Mouse (Mus musculus): Measurements from ENCODE around the gene Ranbp10. TPM values are rescaled to one million over a fixed set of nuclear protein-coding genes. Genes with fewer than 3 reads are reported as not detected.

Gene Ranbp10
- 10 to 100 TPM; 24.4 to 27.6 TPM for total RNA-seq (2021)

- peak; percentile 95 to 97 for DNase-seq
These were observed at the start of gene Ranbp10, which contains the start of gene Tsnaxip1 for GRCm38 (mm10) chr8:105826861-105827848. TSS of gene Ranbp10 (minus strand) at chr8:105827350. TSS of gene Tsnaxip1 (plus strand) at chr8:105827731.

- DNase-seq = no peak
These were observed 47.2 kb upstream of the Ranbp10 start for GRCm38 (mm10) chr8:105874301-105874700.

- no peak for DNase-seq
These were observed 39.3 kb upstream of the Ranbp10 start for GRCm38 (mm10) chr8:105866364-105867029.

- DNase-seq = no peak
These were observed 34.8 kb upstream of the Ranbp10 start for GRCm38 (mm10) chr8:105861951-105862350.

GRCm38 (mm10) chr8:105860143-105860981, 33.2 kb upstream of the Ranbp10 start, which contains the start of gene Nutf2:
TSS of gene Nutf2 (plus strand) at chr8:105860580.
- DNase-seq = peak; percentile 93 to 94

- DNase-seq = no peak
These were observed 32.2 kb upstream of the Ranbp10 start for GRCm38 (mm10) chr8:105859314-105859713.

GRCm38 (mm10) chr8:105858495-105858894, 31.3 kb upstream of the Ranbp10 start:
- DNase-seq = no peak

GRCm38 (mm10) chr8:105856168-105856835, 29.2 kb upstream of the Ranbp10 start:
- no peak for DNase-seq

GRCm38 (mm10) chr8:105855248-105856167, 28.4 kb upstream of the Ranbp10 start:
- peak; percentile 56 to 67 for DNase-seq

- DNase-seq = peak; percentile 90
These were observed 27.6 kb upstream of the Ranbp10 start, which contains the start of gene Thap11 for GRCm38 (mm10) chr8:105854715-105855216. TSS of gene Thap11 (plus strand) at chr8:105855132.

GRCm38 (mm10) chr8:105854303-105854702, 27.2 kb upstream of the Ranbp10 start:
- no peak for DNase-seq

GRCm38 (mm10) chr8:105853178-105853577, 26.0 kb upstream of the Ranbp10 start, which contains the start of gene Cenpt:
TSS of gene Cenpt (minus strand) at chr8:105853278.
- DNase-seq = no peak

GRCm38 (mm10) chr8:105852146-105852729, 25.1 kb upstream of the Ranbp10 start:
- DNase-seq = no peak

- peak; percentile 88 to 89 for DNase-seq
These were observed 24.5 kb upstream of the Ranbp10 start for GRCm38 (mm10) chr8:105851651-105852143.

GRCm38 (mm10) chr8:105850611-105851010, 23.5 kb upstream of the Ranbp10 start:
- no peak for DNase-seq

- no peak for DNase-seq
These were observed 22.9 kb upstream of the Ranbp10 start for GRCm38 (mm10) chr8:105850014-105850413.

GRCm38 (mm10) chr8:105846678-105847077, 19.5 kb upstream of the Ranbp10 start:
- no peak for DNase-seq

GRCm38 (mm10) chr8:105839209-105839608, 12.1 kb upstream of the Ranbp10 start:
- no peak for DNase-seq

GRCm38 (mm10) chr8:105836991-105837390, 9.8 kb upstream of the Ranbp10 start:
- no peak for DNase-seq

Measured in layer of hippocampus, postnatal 36 days (tissue).